In the genomic region with DNA sequence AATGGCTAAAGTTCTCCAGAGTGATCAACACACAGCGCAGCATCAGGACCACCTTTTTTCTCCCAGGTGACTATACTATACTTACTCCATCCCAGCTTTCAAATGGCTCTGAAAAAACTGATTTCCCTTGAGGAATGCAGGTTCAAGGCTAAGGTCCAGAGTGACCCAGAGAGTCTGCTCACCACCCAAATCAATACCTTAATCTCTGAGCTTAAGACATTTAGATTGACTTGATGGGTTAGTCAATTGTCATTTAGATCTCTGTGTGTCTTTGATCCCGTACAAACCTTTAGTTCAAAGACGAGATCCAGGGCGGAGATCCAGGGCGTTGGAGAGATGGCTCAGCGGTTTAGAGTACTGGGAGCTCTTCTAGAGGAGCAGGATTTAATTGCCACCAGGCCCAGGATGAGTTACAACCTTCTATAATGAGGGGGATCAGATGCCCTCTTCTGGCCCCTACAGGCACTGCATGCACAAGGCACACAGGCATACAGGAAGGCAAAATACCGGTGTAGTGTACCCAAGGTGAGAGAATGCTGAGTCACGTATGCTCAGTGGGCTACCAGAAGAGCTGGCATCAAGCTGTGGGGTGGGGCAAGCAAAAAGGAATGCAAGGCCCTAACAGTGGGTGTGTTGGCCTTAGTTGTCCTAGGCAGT, we compare ENCODE assay signal across 8 mouse cellular contexts. TPM values are rescaled to one million over a fixed set of nuclear protein-coding genes. Genes with fewer than 3 reads are reported as not detected.
A peak's percentile ranks its signal among the peaks of the same experiment; 100 is the strongest.
DNase-seq lines count a peak whose midpoint lies in the region; ATAC-seq and TF ChIP-seq lines count a peak whose summit lies in the region.

No protein-coding gene starts in this region.

- H3K4me2 ChIP-seq in neural tube, embryonic 15.5 days, result no peak overlapping the region
- 0 out of 2 replicates have a peak overlapping the region, but pooled peaks have one; percentile 29 for H3K4me2 ChIP-seq in liver, embryonic 12.5 days

- WGBS in neural tube, embryonic 15.5 days, result 55% methylated on average over 8 of the region's 8 CpGs
- 63% methylated on average over 8 of the region's 8 CpGs for WGBS in liver, embryonic 12.5 days (ENCODE audit: insufficient replicate concordance)

- H3K27ac ChIP-seq in neural tube, embryonic 15.5 days (replicated peaks), result no peak overlapping the region
- no peak overlapping the region for H3K27ac ChIP-seq in embryonic fibroblast, embryonic 13.5 days (ENCODE audit: insufficient read depth, low read length)
- H3K27ac ChIP-seq in liver, embryonic 12.5 days, result no peak overlapping the region; the same call in 1 of the 2 replicates

- 0 out of 2 replicates have a peak, but pooled peaks cover 3% of the 10 kb centered on the region for H3K4me1 ChIP-seq in neural tube, embryonic 15.5 days
- 0 out of 2 replicates have a peak, but pooled peaks cover 6% of the 10 kb centered on the region for H3K4me1 ChIP-seq in embryonic fibroblast, embryonic 13.5 days (ENCODE audit: control insufficient read depth, insufficient read depth, low read length)
- H3K4me1 ChIP-seq in liver, embryonic 12.5 days, result peaks cover 32% of the 10 kb centered on the region

- no peak overlapping the region for H3K4me3 ChIP-seq in neural tube, embryonic 15.5 days (replicated peaks)
- no peak overlapping the region for H3K4me3 ChIP-seq in embryonic fibroblast, embryonic 13.5 days (ENCODE audit: insufficient read depth, low read length)
- H3K4me3 ChIP-seq in liver, embryonic 12.5 days, result no peak overlapping the region

- peak; percentile 48; the same call in 1 of the 2 replicates for TF ChIP-seq CTCF in embryonic fibroblast, embryonic 13.5 days (IDR thresholded peaks at IDR 0.05; ENCODE audit: borderline replicate concordance, insufficient read depth, low read length)

- H3K36me3 ChIP-seq in neural tube, embryonic 15.5 days, result no peaks in the 10 kb centered on the region
- H3K36me3 ChIP-seq in liver, embryonic 12.5 days, result peaks cover 51% of the 10 kb centered on the region

- ATAC-seq in neural tube, embryonic 15.5 days (ENCODE audit: low FRiP score), result no peak
- ATAC-seq in liver, embryonic 12.5 days, result peak; percentile 67

- no peaks in the 10 kb centered on the region for H3K9me3 ChIP-seq in neural tube, embryonic 15.5 days (replicated peaks)
- H3K9me3 ChIP-seq in liver, embryonic 12.5 days (replicated peaks), result no peaks in the 10 kb centered on the region

- DNase-seq in adrenal gland, postnatal 36 days, result peak; percentile 26 to 36
- no peak for DNase-seq in adrenal gland, postnatal 4 days (ENCODE audit: low spot score in 2 of 2)
- DNase-seq in neural tube, embryonic 10.5 days (ENCODE audit: extremely low spot score, low spot score), result peak; percentile 55
- peak; percentile 37 to 73 for DNase-seq in spleen, postnatal 4 days (ENCODE audit: low spot score in 2 of 2)
- no peak for DNase-seq in urinary bladder, postnatal 10 days (ENCODE audit: low spot score)

- no peaks in the 10 kb centered on the region for H3K27me3 ChIP-seq in neural tube, embryonic 15.5 days (replicated peaks)
- no peaks in the 10 kb centered on the region for H3K27me3 ChIP-seq in liver, embryonic 12.5 days (replicated peaks)

- no peak overlapping the region for H3K9ac ChIP-seq in neural tube, embryonic 15.5 days (replicated peaks)
- H3K9ac ChIP-seq in liver, embryonic 12.5 days, result no peak overlapping the region

- TF ChIP-seq POLR2A in embryonic fibroblast, embryonic 13.5 days (IDR thresholded peaks at IDR 0.05; ENCODE audit: low read depth, low read length), result no peak

RNA-seq across cellular contexts. Expression of a gene that starts 24.9 kb away (rescaled TPM):
- 1 to 10 TPM; 2.1 to 4.7 TPM for total RNA-seq in adrenal gland, postnatal 36 days (2021)
- 10 to 100 TPM; 19.4 to 27.3 TPM for total RNA-seq in adrenal gland, postnatal 4 days (2021)
- 6.7 and 12.0 TPM in 2 replicates for polyA plus RNA-seq in neural tube, embryonic 15.5 days (2015; fragmentation: Nextera tagmentation; extraction: Ambion mirVana)
- polyA plus RNA-seq in embryonic fibroblast, embryonic 13.5 days (2011; ENCODE audit: insufficient read length, low read depth, missing spikeins), result 37.9 and 39.8 TPM in 2 replicates
- polyA plus RNA-seq in liver, embryonic 12.5 days (2016; fragmentation: Nextera tagmentation; extraction: Ambion mirVana), result 33.8 and 38.3 TPM in 2 replicates

RNA-seq across cellular contexts. Expression of a gene that starts 43.5 kb away (rescaled TPM):
- total RNA-seq in adrenal gland, postnatal 36 days (2021), result not detected
- total RNA-seq in adrenal gland, postnatal 4 days (2021), result not detected
- polyA plus RNA-seq in neural tube, embryonic 15.5 days (2015; fragmentation: Nextera tagmentation; extraction: Ambion mirVana), result not detected in 2 replicates
- polyA plus RNA-seq in embryonic fibroblast, embryonic 13.5 days (2011; ENCODE audit: insufficient read length, low read depth, missing spikeins), result not detected in 2 replicates
- polyA plus RNA-seq in liver, embryonic 12.5 days (2016; fragmentation: Nextera tagmentation; extraction: Ambion mirVana), result not detected in 2 replicates

RNA-seq across cellular contexts. Expression of a gene that starts 53.8 kb away (rescaled TPM):
- 10 to 100 TPM; 85.8 to 89.6 TPM for total RNA-seq in adrenal gland, postnatal 36 days (2021)
- total RNA-seq in adrenal gland, postnatal 4 days (2021), result 10 to 100 TPM; 74.3 to 78.8 TPM
- polyA plus RNA-seq in neural tube, embryonic 15.5 days (2015; fragmentation: Nextera tagmentation; extraction: Ambion mirVana), result 125 and 137 TPM in 2 replicates
- polyA plus RNA-seq in embryonic fibroblast, embryonic 13.5 days (2011; ENCODE audit: insufficient read length, low read depth, missing spikeins), result 68.4 and 71.9 TPM in 2 replicates
- 100 and 108 TPM in 2 replicates for polyA plus RNA-seq in liver, embryonic 12.5 days (2016; fragmentation: Nextera tagmentation; extraction: Ambion mirVana)

Comparison
In these comparisons a context has a peak if more than half of its experiments do, and no peak if none do; other contexts are left out.
1. DNase-seq: peak in adrenal gland, postnatal 36 days (2 of 2), neural tube, embryonic 10.5 days (single experiment) and spleen, postnatal 4 days (2 of 2); none in adrenal gland, postnatal 4 days (0 of 2) and urinary bladder, postnatal 10 days (single experiment).